Mouse (Mus musculus): ENCODE results near the gene Tnfrsf12a.

Tnfrsf12a gene

DNA sequence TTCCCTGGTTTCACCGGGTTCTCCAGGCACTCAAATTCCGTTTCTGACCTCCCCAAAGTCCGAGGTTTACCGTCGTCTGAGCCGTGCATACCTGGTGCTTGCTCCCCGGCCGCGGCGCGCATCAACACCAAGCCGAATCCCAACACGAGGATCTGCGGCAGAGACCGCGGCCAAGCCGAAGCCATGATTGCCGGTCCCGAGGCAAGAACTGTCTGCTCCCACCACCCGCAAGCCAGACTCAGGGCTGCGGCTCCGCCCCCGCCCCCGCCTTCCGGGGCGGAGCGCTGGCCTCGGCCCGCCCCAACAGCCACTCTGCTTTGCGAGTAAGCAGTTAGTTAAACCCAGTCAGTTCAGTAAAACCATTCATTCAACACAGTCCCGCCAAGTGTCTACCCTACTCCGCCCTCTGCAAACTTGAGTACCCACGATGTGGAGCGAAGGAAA lies at the start of gene Tnfrsf12a:
Gene Tnfrsf12a (minus strand): TSS at position 233 of the 444 bp plus-strand sequence.
- DNase-seq (ENCODE audit: low spot score), result peak; percentile 87

DNA sequence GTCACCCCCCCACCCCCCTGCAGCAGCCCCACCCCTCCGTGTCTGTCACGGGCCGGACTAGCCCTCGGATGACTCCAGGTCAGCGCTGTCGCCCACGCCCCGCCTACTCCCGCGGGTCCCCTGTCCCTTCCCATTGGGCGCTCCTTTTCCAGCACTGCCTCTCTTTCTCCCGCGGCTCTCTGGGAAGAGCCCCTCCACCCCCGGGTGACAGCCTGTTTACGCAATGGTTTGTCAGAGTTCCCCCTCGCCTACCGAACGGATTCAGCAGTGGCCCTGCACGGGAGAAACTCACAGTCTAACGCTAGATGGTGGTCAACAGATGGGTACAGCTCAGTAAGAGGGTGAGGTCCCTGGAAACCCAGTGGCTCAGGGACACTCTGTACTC lies 49.5 kb upstream of the Tnfrsf12a start:
- peak; percentile 78 for DNase-seq (ENCODE audit: low spot score)

DNA sequence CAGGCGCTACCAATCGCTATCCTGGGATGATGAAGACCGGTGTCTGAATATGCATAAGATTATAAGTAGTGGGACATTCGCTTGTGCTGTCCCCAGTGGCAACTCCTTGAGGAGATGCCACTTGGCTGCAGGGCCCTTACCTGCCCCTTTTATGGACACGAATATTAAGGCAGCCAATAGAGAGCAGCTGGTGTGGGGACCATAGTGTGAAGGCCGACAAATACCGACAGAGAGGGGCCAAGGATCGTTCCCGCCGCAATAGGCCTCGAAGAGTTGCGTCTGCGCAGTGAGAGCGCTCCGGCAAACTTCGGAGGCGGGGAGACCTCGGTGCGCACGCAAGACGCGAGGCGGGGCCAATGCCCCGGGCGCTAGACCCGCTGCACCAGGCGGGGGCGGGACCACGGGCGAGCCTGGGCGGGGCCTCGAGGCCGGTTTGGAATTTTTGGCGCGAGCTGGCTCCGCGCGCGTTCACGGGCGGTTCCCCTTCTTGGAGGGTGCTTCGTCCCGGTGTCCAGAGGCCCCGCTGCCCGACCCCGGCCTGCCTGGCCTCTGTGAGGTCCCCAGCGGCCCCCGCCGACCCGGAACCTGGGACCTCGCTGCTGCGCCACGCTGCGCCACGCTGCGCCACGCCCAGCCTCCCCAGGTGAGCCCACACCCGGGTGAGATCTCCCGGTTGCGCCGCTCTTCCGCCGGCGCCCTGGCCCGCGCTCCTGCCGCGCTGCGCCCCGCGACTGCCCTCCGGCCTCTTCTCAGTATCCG lies 48.9 kb upstream of the Tnfrsf12a start, which contains the start of gene Pkmyt1:
Gene Pkmyt1 (plus strand): TSS at position 338 of the 759 bp plus-strand sequence.
- DNase-seq (ENCODE audit: low spot score), result peak; percentile 98

DNA sequence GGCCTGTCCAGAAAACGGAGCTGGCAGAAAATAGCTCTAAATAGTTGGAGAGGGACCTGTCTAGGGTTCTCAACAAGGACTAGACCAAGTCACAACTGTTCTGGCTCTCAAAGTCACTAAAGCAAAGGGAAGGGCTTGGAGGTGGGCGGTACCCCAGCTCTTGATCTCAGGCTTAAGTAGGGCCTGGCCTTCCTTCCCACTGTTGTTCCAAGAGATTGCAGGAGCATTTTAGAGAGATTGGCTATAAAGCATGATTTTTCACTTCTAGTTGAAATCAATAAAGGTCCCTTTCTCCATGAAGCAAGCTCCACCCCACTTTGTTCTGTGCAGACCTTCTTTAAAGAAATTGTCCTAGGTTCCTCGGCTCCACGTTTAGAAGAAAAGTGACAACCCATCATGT lies 48.2 kb upstream of the Tnfrsf12a start:
- no peak for DNase-seq (ENCODE audit: low spot score)

DNA sequence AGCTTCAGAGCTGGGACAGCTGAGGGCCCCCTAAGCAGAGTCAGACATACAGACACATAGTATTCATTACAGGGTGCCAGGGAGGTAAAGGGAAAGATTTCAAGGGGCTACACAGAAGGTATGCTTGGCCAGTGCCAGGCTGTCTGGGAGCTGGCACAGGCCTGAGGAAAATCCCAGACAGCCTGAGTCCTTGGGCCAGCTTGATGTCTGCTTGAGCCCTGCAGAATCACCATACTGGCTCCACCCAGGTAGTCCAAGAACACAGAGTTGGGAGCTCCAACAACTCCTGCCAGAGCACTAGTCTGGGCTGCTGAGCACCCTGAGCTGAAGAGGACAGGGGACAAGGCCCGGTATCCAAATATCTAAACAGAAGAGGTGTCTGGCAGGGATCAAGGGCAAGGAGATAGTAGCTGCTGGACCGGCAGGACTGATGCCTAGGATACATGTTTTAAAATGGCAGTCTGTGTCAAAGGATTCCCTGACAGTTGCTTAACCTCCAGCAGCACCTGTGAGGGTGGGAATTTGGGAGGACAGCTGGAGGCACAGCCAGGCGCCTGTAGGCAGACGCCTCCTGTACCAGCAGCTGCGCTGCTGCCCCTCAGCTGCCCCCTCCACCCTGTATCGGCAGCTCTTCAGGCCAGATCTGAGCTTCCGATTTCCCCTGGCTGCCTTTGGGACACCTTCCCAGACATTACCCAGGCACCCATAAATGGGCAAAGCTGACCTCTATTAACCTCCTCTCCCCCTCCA lies 45.3 kb upstream of the Tnfrsf12a start, which contains the start of gene 1520401A03Rik:
Gene 1520401A03Rik (minus strand): TSS at position 408 of the 750 bp plus-strand sequence.
- DNase-seq (ENCODE audit: low spot score), result no peak

DNA sequence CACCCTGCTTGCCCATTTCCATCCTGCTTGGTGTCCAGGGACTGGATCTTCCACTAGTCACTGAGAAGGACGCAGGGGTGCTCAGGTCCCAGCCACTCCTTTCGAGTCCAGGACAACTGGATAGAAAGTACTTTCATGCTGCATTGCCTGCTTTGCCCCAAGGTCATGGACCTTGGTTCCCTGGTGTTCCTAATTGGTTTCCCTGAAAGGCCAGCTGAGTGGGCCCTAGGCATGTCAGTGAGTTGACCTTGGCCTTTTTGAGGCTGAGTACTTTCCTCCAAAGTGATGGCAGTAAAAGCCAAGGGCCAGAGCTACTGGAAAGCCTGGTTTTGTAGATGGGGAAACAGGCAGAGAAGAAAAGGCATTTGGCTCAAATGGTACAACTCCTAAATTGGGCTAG lies 44.6 kb upstream of the Tnfrsf12a start:
- DNase-seq (ENCODE audit: low spot score), result no peak

DNA sequence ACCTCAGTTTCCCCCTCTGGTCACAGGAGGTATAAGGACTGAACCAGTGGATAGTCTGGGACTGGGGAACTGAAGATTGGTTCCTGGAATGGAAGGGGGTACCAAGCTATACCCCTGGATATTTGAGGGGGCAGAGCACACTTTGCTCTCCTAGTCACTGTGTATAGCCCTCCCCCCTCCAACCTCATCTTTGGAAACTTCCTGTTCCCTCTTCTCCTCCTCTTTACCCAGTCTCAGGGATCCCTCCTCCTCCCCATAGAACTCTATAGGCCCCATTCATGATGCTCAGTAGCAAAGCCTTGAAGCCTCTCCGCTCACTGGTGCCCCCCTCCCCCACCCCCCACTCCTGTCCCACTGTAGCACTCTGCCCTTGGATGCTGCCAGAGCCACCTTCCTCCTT lies 42.2 kb upstream of the Tnfrsf12a start:
- no peak for DNase-seq (ENCODE audit: low spot score)

DNA sequence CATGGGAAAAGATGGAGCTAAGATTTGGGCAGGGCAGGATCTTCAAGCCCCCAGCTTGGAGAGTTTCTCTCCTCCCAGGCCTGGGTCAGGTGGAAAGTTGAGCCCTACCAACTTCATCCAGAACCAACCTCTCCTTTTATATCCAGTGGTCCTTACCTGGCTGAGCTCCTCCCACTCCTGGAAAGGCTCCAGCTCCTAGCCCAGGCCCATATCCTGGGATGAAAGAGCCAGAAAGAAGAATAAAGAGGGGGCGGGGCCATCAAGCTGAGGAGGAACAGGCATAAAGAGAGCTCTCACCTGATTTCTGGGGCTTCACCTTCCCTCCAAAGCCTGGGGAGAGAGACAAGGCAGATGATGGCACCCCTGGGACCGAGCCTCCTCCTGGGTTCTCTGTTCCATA lies 39.7 kb upstream of the Tnfrsf12a start:
- DNase-seq (ENCODE audit: low spot score), result no peak

DNA sequence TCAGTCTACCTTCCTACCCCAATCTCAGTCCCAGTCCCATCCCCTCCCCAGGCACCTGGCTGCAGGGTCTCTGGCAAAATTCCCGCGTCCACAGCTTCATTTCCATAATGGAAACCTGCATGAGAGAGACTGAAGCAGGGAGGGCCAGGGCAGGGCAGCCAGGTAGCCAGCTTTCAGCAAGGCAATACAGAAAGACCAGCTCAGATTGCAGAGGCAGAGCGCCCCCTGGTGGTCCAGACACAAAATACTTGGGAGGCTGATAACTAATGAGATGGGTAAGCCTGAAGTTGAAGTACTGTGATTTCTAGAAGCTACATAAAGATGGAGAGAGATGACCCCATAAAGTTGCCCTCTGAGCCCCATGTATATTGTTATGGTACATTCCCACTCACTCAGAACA lies 28.9 kb upstream of the Tnfrsf12a start:
- DNase-seq (ENCODE audit: low spot score), result peak; percentile 88

DNA sequence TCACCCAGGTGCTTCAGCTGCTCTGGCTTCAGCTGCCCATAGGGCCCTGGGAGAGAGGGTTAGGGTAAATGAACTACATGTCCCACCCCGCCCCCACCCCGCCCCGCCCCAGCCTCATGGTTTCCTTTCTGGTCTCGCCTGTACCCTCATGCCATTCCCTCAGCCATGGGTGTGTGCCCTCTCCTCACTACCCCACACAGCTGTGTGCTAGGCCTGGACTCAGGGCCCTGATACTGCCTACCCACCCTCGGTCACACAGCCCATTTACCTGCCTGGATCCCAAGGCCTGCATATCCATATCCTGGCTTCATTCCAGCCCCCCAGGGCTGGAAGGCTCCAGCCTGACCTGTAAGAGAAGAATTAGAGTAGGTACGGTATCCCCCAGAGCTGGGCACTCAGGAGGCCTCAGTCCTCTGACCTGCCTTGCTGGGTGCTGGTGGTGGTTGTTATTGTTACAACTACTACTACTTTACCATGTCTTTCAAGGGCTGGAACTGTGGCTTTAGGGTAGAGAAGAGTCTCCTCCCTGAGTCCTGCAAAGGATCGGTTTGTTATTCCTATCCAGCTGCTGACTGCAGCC lies 28.3 kb upstream of the Tnfrsf12a start:
- no peak for DNase-seq (ENCODE audit: low spot score)

DNA sequence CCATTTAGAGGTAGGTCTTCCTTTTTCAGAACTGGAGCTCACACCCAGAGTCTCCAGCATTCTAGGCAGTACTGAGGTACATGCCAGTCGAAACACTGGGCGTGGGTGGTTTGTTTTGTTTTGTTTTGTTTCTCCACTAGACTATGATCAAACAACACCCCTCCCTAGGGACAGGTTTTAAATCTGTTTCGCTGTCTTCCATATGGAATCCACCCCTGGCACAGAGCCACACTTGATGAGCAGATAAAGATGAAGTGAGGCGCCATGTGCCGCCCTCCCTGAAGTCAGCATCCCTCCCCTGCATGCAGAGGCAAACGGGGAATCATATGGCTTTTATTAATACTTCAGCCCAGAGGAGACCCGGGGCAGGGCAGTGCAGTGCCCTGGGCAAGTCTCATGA lies 27.5 kb upstream of the Tnfrsf12a start:
- no peak for DNase-seq (ENCODE audit: low spot score)

DNA sequence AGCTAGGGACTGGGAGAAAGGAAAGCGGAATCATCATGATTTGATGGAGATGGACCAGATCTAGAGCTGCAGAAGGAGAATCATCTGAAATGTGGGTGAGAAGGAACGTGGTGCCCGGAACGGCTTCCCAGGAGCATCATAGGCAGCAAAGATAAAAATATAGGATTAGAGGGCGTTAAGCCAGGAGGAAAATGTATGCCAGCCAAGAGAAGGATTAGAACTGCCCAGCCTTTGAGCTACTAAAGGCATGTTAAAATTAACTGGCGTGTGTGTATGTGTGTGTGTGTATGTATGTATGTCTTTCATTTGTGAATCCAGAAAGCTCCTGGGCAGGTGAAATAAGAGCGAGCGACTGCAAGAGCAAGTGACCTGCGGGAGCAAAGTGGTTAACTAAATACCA lies 26.0 kb upstream of the Tnfrsf12a start:
- no peak for DNase-seq (ENCODE audit: low spot score)

DNA sequence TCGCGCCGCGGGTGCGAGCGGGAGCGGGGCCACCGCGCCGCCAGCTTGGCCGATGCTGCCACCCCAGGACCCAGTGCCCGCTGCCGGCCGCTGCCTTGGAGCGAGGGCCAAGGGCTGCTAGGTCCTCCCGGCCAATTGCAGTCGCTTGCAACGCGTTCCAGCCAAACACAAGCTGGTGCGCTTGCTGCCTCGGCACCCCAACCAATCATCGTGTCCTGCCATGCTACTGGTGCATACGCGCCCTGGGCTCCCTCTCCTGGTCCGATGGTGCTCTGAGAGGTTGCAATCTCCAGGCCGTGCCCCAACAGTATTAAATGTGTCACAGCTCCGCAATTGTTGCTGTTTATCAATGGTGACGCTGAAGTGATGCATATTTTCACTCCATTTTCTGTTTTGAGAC lies 22.8 kb upstream of the Tnfrsf12a start:
- peak; percentile 90 for DNase-seq (ENCODE audit: low spot score)

DNA sequence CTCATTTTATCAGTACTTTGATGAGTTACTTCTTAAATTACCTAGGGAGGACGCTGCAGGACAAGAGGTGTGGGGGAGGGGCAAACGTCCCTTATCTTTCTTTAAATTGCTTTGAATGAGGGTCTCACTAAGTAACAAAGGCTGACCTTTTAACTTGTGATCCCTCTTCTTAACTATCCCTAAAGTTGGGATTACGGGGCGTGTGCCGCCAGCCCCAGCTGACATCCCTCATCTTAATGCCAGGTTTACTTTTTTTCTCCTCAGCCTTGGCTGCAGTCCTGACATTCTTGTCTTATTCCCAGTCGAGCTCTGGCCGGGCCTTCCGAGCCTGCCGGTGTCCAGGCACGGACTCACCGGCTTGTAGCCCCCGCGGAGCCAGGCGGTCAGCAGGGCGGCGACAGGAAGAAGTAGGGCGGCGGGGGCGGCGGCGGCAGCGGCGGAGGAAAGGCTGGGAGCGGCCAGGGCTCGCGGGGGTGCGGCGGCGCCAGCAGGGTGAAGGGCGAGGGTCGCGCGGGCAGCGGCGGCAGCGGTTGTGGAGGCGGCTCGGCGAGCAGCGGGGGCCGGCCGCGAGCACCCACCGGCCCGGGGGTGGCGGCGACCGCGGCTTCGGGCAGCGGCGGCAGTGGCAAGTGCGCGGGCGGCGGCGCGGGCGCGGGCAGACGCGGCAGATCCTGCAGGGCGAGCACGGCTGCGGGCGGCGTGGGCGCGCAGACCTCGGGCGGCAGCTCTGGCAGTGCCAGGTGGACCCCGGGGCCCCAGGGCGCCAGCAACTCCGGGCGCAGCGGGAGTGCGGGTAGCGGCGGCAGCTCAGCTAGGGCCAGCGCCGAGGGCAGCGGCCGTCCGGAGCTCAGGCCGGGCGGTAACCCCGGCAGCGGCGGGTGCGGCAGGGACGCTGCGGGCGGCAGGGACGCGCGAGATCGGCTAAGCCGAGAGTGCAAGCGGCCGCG lies 22.1 kb upstream of the Tnfrsf12a start:
- no peak for DNase-seq (ENCODE audit: low spot score)

DNA sequence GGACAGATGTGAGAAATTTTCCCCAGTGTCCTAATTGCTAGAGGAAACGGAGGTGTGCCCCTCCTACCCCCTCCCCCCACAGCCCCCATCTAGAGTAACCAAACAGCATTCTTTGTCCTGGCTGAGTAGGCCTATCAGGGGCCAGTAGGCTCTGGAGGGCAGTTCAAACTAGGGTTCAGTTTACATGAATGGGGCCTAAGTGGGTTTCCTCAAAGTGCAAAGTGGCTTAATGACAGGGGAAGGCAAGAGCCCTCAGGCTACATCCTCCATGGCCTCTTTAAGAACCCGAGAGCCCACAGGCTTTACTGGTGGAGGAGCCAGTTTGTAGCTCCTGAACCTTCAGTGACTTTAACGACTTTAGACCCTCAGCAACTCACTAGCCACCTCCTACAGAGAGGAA lies 18.5 kb upstream of the Tnfrsf12a start:
- no peak for DNase-seq (ENCODE audit: low spot score)

DNA sequence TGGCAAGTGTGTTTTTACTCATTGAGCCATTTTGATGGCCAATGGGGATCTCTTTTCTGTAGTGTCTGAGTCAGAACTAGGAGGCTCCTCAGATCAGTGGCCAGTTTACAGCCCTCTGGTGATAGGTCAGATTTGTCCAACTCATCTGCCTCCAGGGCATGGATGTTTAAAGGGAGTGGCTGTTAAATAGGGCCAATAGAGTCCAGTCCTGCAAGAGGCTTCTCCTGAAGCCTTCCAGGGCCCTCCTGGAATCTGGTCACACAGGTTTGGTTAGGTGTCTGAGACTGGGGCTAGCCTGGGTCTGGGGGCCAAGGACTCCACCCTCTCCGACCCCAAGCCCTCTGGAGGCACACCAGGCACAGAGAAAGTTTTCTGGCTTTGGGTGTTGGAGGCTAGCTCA lies 17.2 kb upstream of the Tnfrsf12a start:
- DNase-seq (ENCODE audit: low spot score), result no peak

DNA sequence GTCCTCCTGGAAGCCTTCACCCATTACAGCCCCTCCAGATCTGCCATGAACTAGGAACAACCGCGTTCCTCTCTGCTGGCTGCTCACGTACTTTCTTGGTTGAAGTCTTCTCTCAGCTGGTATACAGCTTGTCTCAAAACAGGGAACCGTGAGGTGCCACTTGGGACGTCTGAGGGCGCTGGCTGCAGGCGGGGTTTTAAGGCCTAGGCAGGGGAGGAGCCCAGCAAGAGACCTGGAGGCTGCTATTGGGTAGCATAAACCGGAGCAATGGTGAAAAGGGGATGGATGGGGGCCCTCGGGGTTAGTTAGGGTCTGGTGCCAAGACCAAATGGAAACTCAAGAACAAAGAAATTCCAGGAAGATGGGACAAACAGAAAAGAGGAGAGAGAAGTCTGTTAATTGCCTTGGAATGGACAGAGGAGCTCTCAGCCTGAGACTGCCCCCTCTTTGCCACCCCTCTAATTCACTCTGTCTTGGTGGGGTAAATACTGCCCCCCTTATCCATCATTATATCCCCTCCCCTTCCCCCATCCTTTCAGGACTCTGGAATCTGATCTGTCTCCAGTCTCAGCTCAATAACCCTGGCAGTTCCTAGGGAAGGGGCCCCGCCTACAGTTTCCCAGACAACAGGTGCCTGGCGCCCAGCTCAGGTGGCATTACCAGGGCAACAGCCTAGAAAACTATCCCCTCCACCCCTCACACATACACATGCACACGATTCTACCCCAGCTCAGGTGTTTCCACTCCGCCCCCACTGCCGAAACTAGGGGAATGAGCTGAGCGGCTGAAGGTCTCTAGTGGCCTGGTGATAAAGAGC lies 6.8 kb upstream of the Tnfrsf12a start, which contains the start of gene Cldn9:
Gene Cldn9 (minus strand): TSS at position 171 of the 817 bp plus-strand sequence.
- no peak for DNase-seq (ENCODE audit: low spot score)

DNA sequence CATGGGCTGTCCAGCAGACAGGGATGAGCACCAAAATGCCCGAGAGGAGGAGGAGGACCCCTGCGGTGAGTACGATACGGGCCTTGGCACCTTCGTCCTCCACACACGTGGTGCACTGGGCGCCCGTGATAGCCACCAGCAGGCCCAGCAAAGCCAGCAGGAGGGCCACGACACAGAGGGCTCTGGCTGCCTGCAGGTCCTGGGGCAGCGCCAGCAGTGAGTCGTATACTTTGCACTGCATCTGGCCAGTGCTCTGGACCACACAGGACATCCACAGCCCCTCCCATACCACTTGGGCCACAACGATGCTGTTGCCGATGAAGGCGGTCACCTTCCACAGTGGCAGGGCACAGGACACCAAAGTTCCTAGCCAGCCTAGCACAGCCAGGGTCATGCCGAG lies 6.0 kb upstream of the Tnfrsf12a start:
- DNase-seq (ENCODE audit: low spot score), result no peak

DNA sequence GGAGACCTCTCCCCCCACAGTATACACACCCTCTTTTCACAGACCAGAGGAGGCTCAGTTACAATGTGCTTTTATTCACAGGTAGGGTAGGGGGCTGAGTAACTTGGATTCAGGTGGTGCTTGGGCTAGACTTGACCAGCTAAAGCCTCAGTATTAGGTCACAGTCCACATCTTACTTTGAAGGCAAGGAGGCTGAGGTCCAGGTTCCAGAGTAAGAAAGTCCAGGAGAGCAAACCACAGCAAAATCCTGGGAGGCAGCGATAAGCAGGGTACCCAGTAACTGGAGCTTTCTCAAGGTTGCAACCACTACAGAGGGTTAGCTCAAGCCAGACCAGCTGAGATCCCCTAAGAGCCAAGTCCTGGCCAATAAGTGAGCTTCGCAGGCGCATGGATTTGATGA lies 5.3 kb upstream of the Tnfrsf12a start:
- DNase-seq (ENCODE audit: low spot score), result no peak

DNA sequence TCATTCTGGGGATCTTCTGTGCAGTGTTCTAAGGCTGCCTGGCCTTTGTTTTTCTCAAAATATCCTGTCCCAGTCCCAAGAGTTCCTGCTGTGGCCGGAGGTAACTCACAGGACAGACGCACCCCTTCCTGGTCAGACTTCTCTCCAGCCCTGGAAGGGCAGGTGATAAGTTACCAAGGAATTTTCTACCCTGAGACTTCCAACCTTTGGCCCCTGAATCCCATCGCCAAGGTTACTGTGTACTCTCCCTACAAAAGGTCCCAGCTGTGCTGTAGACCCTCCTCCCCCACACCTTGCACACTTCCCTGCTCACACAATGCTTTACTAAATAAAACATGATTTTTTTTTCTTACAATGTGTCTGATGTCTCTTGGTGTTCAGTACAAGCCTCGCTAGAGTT lies 4.8 kb upstream of the Tnfrsf12a start:
- no peak for DNase-seq (ENCODE audit: low spot score)

DNA sequence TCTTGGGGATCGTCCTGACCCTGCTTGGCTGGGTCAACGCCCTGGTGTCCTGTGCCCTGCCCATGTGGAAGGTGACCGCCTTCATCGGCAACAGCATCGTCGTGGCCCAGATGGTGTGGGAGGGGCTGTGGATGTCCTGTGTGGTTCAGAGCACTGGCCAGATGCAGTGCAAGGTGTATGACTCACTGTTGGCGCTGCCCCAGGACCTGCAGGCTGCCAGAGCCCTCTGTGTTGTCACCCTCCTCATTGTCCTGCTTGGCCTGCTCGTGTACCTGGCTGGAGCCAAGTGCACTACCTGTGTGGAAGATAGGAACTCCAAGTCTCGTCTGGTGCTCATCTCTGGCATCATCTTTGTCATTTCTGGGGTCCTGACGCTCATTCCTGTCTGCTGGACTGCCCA lies 3.8 kb upstream of the Tnfrsf12a start:
- peak; percentile 52 for DNase-seq (ENCODE audit: low spot score)
